26 mouse cellular contexts compared by ENCODE assay signal in genomic region chr13:115107436-115107835, GRCm38 (mm10). TPM values are rescaled to one million over a fixed set of nuclear protein-coding genes. Genes with fewer than 3 reads are reported as not detected.
A peak's percentile ranks its signal among the peaks of the same experiment; 100 is the strongest.
DNase-seq lines count a peak whose midpoint lies in the region; ATAC-seq and TF ChIP-seq lines count a peak whose summit lies in the region.
"Had no signal": no experiment of that assay in that cellular context is flagged by ENCODE, and none has a peak within 500 bp of the region (broad histone marks: within the 10 kb centered on the region; RNA-seq: fewer than 3 reads in every experiment).

No protein-coding gene starts in this region.

- dilution Hi-C loops in CH12.LX (cut with MboI; ENCODE audit: extremely low pct_ligation_motif_present, extremely low pct_unique_long_range_greater_than_20kb, low sequenced_read_pairs), result no loop called here

- TF ChIP-seq CTCF in heart, adult 2 months (IDR thresholded peaks at IDR 0.05), result no peak
- no peak for TF ChIP-seq CTCF in CH12.LX (conservative IDR thresholded peaks at IDR 0.05 in 1 of 2, IDR thresholded peaks at IDR 0.05 in 1 of 2; ENCODE audit: low read depth in 2 of 2, low read length in 2 of 2)

- peaks cover 2% of the 10 kb centered on the region for H3K9me3 ChIP-seq in CH12.LX (replicated peaks; ENCODE audit: low read length)
- H3K9me3 ChIP-seq: embryonic facial prominence, embryonic 10.5 days; embryonic facial prominence, embryonic 15.5 days; forebrain, embryonic 12.5 days; hindbrain, embryonic 12.5 days; liver, embryonic 12.5 days had no signal

- peak; percentile 67 for ATAC-seq in inflammation-experienced regulatory T-cells, adult 6 months
- ATAC-seq: forebrain, postnatal 0 days; liver, embryonic 12.5 days; lung, postnatal 0 days had no signal

- H3K4me2 ChIP-seq in CH12.LX (ENCODE audit: insufficient read depth, low read depth, poor library complexity, severe bottlenecking), result peak overlapping the region; percentile 50; the same call in 1 of the 2 replicates
- H3K4me2 ChIP-seq: embryonic facial prominence, embryonic 15.5 days; forebrain, embryonic 12.5 days; hindbrain, embryonic 12.5 days; liver, embryonic 12.5 days had no signal

- intact Hi-C loops in heart, adult 2 months (cut with DNase I), result no loop called here

- no peak for TF ChIP-seq EP300 in heart, adult 2 months (IDR thresholded peaks at IDR 0.05; ENCODE audit: insufficient read depth, low read depth, low read length)
- peak; percentile 96 for TF ChIP-seq EP300 in CH12.LX (IDR thresholded peaks at IDR 0.05; ENCODE audit: low read length)

- no peak overlapping the region for H3K9ac ChIP-seq in heart, adult 2 months (ENCODE audit: low read depth, low read length)
- H3K9ac ChIP-seq in CH12.LX (ENCODE audit: insufficient read depth, low read depth), result no peak overlapping the region
- H3K9ac ChIP-seq: embryonic facial prominence, embryonic 15.5 days; forebrain, embryonic 12.5 days; forebrain, postnatal 0 days; hindbrain, embryonic 12.5 days; liver, embryonic 12.5 days had no signal

- H3K27me3 ChIP-seq in heart, adult 2 months (ENCODE audit: control insufficient read depth, insufficient read depth, low read length), result no peaks in the 10 kb centered on the region
- H3K27me3 ChIP-seq in CH12.LX (replicated peaks), result no peaks in the 10 kb centered on the region
- H3K27me3 ChIP-seq: embryonic facial prominence, embryonic 15.5 days had no signal

- no peak for TF ChIP-seq RAD21 in CH12.LX (IDR thresholded peaks at IDR 0.05; ENCODE audit: low read depth, low read length)

- peaks cover 5% of the 10 kb centered on the region; the same call in 1 of the 2 replicates for H3K36me3 ChIP-seq in heart, adult 2 months (ENCODE audit: control insufficient read depth, insufficient read depth, low read length)
- H3K36me3 ChIP-seq in CH12.LX (replicated peaks in 1 of 2; ENCODE audit: control insufficient read depth in 1 of 2, insufficient read depth in 1 of 2, low read length in 1 of 2), result no peaks in the 10 kb centered on the region
- H3K36me3 ChIP-seq: embryonic facial prominence, embryonic 10.5 days; embryonic facial prominence, embryonic 15.5 days; forebrain, embryonic 12.5 days; hindbrain, embryonic 12.5 days; liver, embryonic 12.5 days had no signal

- in situ Hi-C loops in CH12.LX (cut with MboI; ENCODE audit: low pct_ligation_motif_present, low pct_unique_long_range_greater_than_20kb, low sequenced_read_pairs), result no loop called here

- DNase-seq in heart, adult 2 months, result no peak
- DNase-seq in heart, adult 9 months (ENCODE audit: low spot score in 2 of 2), result no peak
- DNase-seq in 416B (ENCODE audit: low read depth) (peak; percentile 80), CH12.LX (ENCODE audit: extremely low read depth) (peak; percentile 77), adipocyte (ENCODE audit: low spot score) (no peak)
- DNase-seq in thymus, postnatal 10 days (ENCODE audit: low spot score in 2 of 2), result no peak
- DNase-seq in layer of hippocampus, postnatal 10 days (ENCODE audit: low spot score in 2 of 2), result no peak
- DNase-seq: adrenal gland, adult 8-10 months; cerebellum, adult 8-10 months; cerebellum, postnatal 25 days; forebrain, postnatal 0 days; gastrocnemius, postnatal 25 days; kidney, adult 11 months; kidney, postnatal 14 days; left cerebral cortex, postnatal 4 days; lung, adult 18-20 months; lung, postnatal 4 days; midbrain, embryonic 14.5 days had no signal

- H3K4me1 ChIP-seq in heart, adult 2 months (ENCODE audit: control insufficient read depth, insufficient read depth, low read length), result peaks cover 10% of the 10 kb centered on the region
- H3K4me1 ChIP-seq in CH12.LX (ENCODE audit: control insufficient read depth in 1 of 2, insufficient read depth in 2 of 2), result peaks cover 5 to 8% of the 10 kb centered on the region in 2 experiments
- H3K4me1 ChIP-seq: embryonic facial prominence, embryonic 10.5 days; embryonic facial prominence, embryonic 15.5 days; forebrain, embryonic 12.5 days; hindbrain, embryonic 12.5 days; liver, embryonic 12.5 days had no signal

- no peak overlapping the region for H3K4me3 ChIP-seq in heart, adult 2 months
- H3K4me3 ChIP-seq in CH12.LX (replicated peaks in 1 of 3; ENCODE audit: low read depth in 2 of 3, low read length in 2 of 3, poor library complexity in 1 of 3), result no peak overlapping the region
- H3K4me3 ChIP-seq: embryonic facial prominence, embryonic 10.5 days; embryonic facial prominence, embryonic 15.5 days; forebrain, embryonic 12.5 days; hindbrain, embryonic 12.5 days; liver, embryonic 12.5 days had no signal

- H3K27ac ChIP-seq in heart, adult 2 months, result peak overlapping the region; percentile 82
- H3K27ac ChIP-seq in CH12.LX (ENCODE audit: insufficient read depth, low read depth), result no peak overlapping the region
- H3K27ac ChIP-seq: embryonic facial prominence, embryonic 10.5 days; embryonic facial prominence, embryonic 15.5 days; forebrain, embryonic 12.5 days; hindbrain, embryonic 12.5 days; liver, embryonic 12.5 days had no signal

- TF ChIP-seq POLR2A in heart, adult 2 months (IDR thresholded peaks at IDR 0.05; ENCODE audit: insufficient read depth, low read depth, low read length), result no peak
- no peak for TF ChIP-seq POLR2A in CH12.LX (IDR thresholded peaks at IDR 0.05; ENCODE audit: low read depth, low read length)

- WGBS in heart, adult 2 months, result 47% methylated on average over 8 of the region's 8 CpGs

- no peaks in the 10 kb centered on the region for H3K79me2 ChIP-seq in heart, adult 2 months (replicated peaks; ENCODE audit: control insufficient read depth, insufficient read depth, low read length)
- H3K79me2 ChIP-seq in CH12.LX (replicated peaks; ENCODE audit: control insufficient read depth, extremely low read depth, insufficient read depth, poor library complexity, severe bottlenecking), result no peaks in the 10 kb centered on the region

TF ChIP-seq in CH12.LX, 34 proteins besides CTCF, POLR2A, EP300 and RAD21 (continues in another document):
- TF ChIP-seq POLR2AphosphoS2 (IDR thresholded peaks at IDR 0.05; ENCODE audit: low read depth, low read length) (no peak), CHD2 (IDR thresholded peaks at IDR 0.05; ENCODE audit: low read length) (0 out of 2 replicates have a peak, but pooled peaks have one; percentile 35), NELFE (IDR thresholded peaks at IDR 0.05; ENCODE audit: low read depth, low read length) (no peak), MAZ (IDR thresholded peaks at IDR 0.05; ENCODE audit: low read depth, low read length) (no peak; the same call in 1 of the 2 replicates), PAX5 (IDR thresholded peaks at IDR 0.05; ENCODE audit: low read length) (no peak), USF2 (conservative IDR thresholded peaks at IDR 0.05; ENCODE audit: low read depth, low read length) (no peak), BHLHE40 (IDR thresholded peaks at IDR 0.05; ENCODE audit: low read depth, low read length) (peak; percentile 96), ZNF384 (IDR thresholded peaks at IDR 0.05; ENCODE audit: low read depth, low read length) (no peak), ZMIZ1 (IDR thresholded peaks at IDR 0.05; ENCODE audit: low read depth, low read length) (no peak), UBTF (IDR thresholded peaks at IDR 0.05; ENCODE audit: low read depth, low read length) (no peak), NRF1 (IDR thresholded peaks at IDR 0.05; ENCODE audit: low read depth, low read length) (no peak), IRF4 (IDR thresholded peaks at IDR 0.05; ENCODE audit: low read depth, low read length) (peak; percentile 69), SMC3 (IDR thresholded peaks at IDR 0.05; ENCODE audit: low read depth, low read length) (0 out of 2 replicates have a peak, but pooled peaks have one; percentile 5), JUND (conservative IDR thresholded peaks at IDR 0.05; ENCODE audit: low read depth, low read length) (peak; percentile 99), ETS1 (conservative IDR thresholded peaks at IDR 0.05; ENCODE audit: low read depth, low read length) (peak; percentile 83), HCFC1 (IDR thresholded peaks at IDR 0.05; ENCODE audit: low read depth, low read length) (no peak), JUN (IDR thresholded peaks at IDR 0.05; ENCODE audit: insufficient read depth, low read depth, low read length) (peak; percentile 98), TBP (conservative IDR thresholded peaks at IDR 0.05; ENCODE audit: low read depth, low read length) (no peak), ZKSCAN1 (IDR thresholded peaks at IDR 0.05; ENCODE audit: borderline replicate concordance, low read depth, low read length) (no peak), MYC (IDR thresholded peaks at IDR 0.05; ENCODE audit: low read depth, low read length) (peak; percentile 75), GABPA (IDR thresholded peaks at IDR 0.05; ENCODE audit: insufficient replicate concordance, low read depth, low read length) (no peak), SIN3A (IDR thresholded peaks at IDR 0.05; ENCODE audit: low read length) (peak; percentile 38; the same call in 1 of the 2 replicates), RCOR1 (conservative IDR thresholded peaks at IDR 0.05; ENCODE audit: low read depth, low read length) (peak; percentile 74; the same call in 1 of the 2 replicates)

RNA-seq across cellular contexts. Expression of gene Itga1, which starts 5.7 kb away (rescaled TPM):
- total RNA-seq in heart, adult 2 months (2021), result 10 to 100 TPM; 34.8 TPM
- polyA plus RNA-seq in heart, adult 2 months (2012; rRNA removed), result 6.8 and 14.0 TPM in 2 replicates
- under 0.01 TPM in 1 of 2 replicates, not detected in the other for total RNA-seq in CH12.LX (2012; rRNA removed)
- 0.01 and 0.04 TPM in 2 replicates for total RNA-seq in CH12.LX (2014; rRNA removed)
- polyA plus RNA-seq in CH12.LX (2012; ENCODE audit: insufficient read length, low read depth), result 0.04 TPM in 2 replicates
- under 1 TPM; 0.42 to 0.97 (median 0.77) TPM for polyA plus RNA-seq in inflammation-experienced regulatory T-cells, adult 6 months (2017; shearing (Covaris generic))
- 10 to 100 TPM; 12.3 to 14.1 TPM for total RNA-seq in layer of hippocampus, postnatal 10 days (2021)

RNA-seq across cellular contexts. Expression of gene Gm49395, which starts 5.7 kb away (rescaled TPM):
- total RNA-seq in heart, adult 2 months (2021), result 10 to 100 TPM in 1 of 2 experiments, 1 to 10 TPM in 1; 7.8 to 10.5 TPM
- polyA plus RNA-seq in heart, adult 2 months (2012; rRNA removed), result 0.64 and 2.4 TPM in 2 replicates
- total RNA-seq in CH12.LX (2012; rRNA removed) (0.30 and 0.55 TPM in 2 replicates), CH12.LX (2014; rRNA removed) (not detected in 2 replicates)
- 0.69 and 0.71 TPM in 2 replicates for polyA plus RNA-seq in CH12.LX (2012; ENCODE audit: insufficient read length, low read depth)
- 1 to 10 TPM in 1 of 3 experiments, under 1 TPM in 1, not detected in 1; 0.95 to 1.1 TPM for polyA plus RNA-seq in inflammation-experienced regulatory T-cells, adult 6 months (2017; shearing (Covaris generic))
- total RNA-seq in layer of hippocampus, postnatal 10 days (2021), result 1 to 10 TPM; 3.6 to 6.7 TPM
- total RNA-seq: monocyte, adult 5-6 weeks had no signal

RNA-seq across cellular contexts. Expression of gene Pelo, which starts 17.4 kb away (rescaled TPM):
- total RNA-seq in heart, adult 2 months (2021), result 10 to 100 TPM; 15.6 to 18.0 TPM
- 16.1 and 16.5 TPM in 2 replicates for polyA plus RNA-seq in heart, adult 2 months (2012; rRNA removed)
- total RNA-seq in CH12.LX (2012; rRNA removed) (29.7 and 33.6 TPM in 2 replicates), CH12.LX (2014; rRNA removed) (17.5 and 18.9 TPM in 2 replicates)
- polyA plus RNA-seq in CH12.LX (2012; ENCODE audit: insufficient read length, low read depth), result 43.1 and 46.0 TPM in 2 replicates
- 1 to 10 TPM; 2.0 to 2.5 (median 2.5) TPM for polyA plus RNA-seq in inflammation-experienced regulatory T-cells, adult 6 months (2017; shearing (Covaris generic))
- total RNA-seq in layer of hippocampus, postnatal 10 days (2021), result 10 to 100 TPM; 21.9 to 23.2 TPM

Comparison
In these comparisons a context has a peak if more than half of its experiments do, and no peak if none do; other contexts are left out.
1. DNase-seq: peak in 416B (single experiment) and CH12.LX (single experiment); none in heart, adult 2 months (0 of 2), heart, adult 9 months (0 of 2), adipocyte (single experiment), thymus, postnatal 10 days (0 of 2) and layer of hippocampus, postnatal 10 days (0 of 2).
2. RNA of gene Itga1, which starts 5.7 kb away (total RNA-seq): 34.8 TPM in heart, adult 2 months and 12.3 to 14.1 TPM in layer of hippocampus, postnatal 10 days; under 0.01 to 0.04 TPM in CH12.LX; every median in the first group is over 10 times any median in the second.